Mouse (Mus musculus) lung, embryonic 15.5 days (tissue): ENCODE data around the gene Dnaaf1. TPM values are rescaled to one million over a fixed set of nuclear protein-coding genes. Genes with fewer than 3 reads are reported as not detected.

Source experiments
- ATAC-seq: fragments of 200-750 bp; cut with Nextera tagmentation; 2 replicates; pipeline ENCODE4 v1.8.0; 2017; ENCODE audit warnings: moderate number of reproducible peaks, borderline replicate concordance; ENCODE audit not compliant: low FRiP score, low TSS enrichment; ENCODE audit errors: extremely low read depth
- H3K27ac ChIP-seq: fragments of 300-500 bp; sonication (generic); 2 replicates; pipeline ENCODE4 v1.5.1; 2015; ENCODE audit warnings: moderate library complexity, mild to moderate bottlenecking, inconsistent platforms
- H3K27me3 ChIP-seq: fragments of 300-500 bp; sonication (generic); 2 replicates; pipeline ENCODE4 v1.6.1; 2015; ENCODE audit warnings: inconsistent platforms
- H3K36me3 ChIP-seq: fragments of 300-500 bp; sonication (generic); 2 replicates; pipeline ENCODE4 v1.6.1; 2015; ENCODE audit warnings: inconsistent platforms
- H3K4me1 ChIP-seq: fragments of 300-500 bp; sonication (generic); 2 replicates; pipeline ENCODE4 v1.6.1; 2015; ENCODE audit warnings: inconsistent platforms
- H3K4me2 ChIP-seq: fragments of 300-500 bp; sonication (generic); 2 replicates; pipeline ENCODE4 v1.6.1; 2015; ENCODE audit warnings: inconsistent platforms, mild to moderate bottlenecking, moderate library complexity
- H3K4me3 ChIP-seq: fragments of 300-500 bp; sonication (generic); 2 replicates; pipeline ENCODE4 v1.5.1; 2015; ENCODE audit warnings: mild to moderate bottlenecking, inconsistent platforms
- H3K9ac ChIP-seq: fragments of 300-500 bp; sonication (generic); 2 replicates; pipeline ENCODE4 v1.6.1; 2015; ENCODE audit warnings: inconsistent platforms
- H3K9me3 ChIP-seq: fragments of 300-500 bp; sonication (generic); 2 replicates; pipeline ENCODE4 v1.6.1; 2016; ENCODE audit warnings: inconsistent platforms
- WGBS: fragments of 180-500 bp; shearing (Covaris S2); methylation state at CpG from one replicate; pipeline ENCODE4 v1.1.7; 2015; 5-methylcytosine and 5-hydroxymethylcytosine counted together
- polyA plus RNA-seq: library from polyadenylated mRNA; unstranded; fragments of >200 nt; fragmentation: Nextera tagmentation; extraction: Ambion mirVana; gene quantifications from 2 replicates; pipeline ENCODE4 v1.2.1, GENCODE M21; 2015

The Dnaaf1 gene
- polyA plus RNA-seq, 1 experiment from 2014 or later: 1.1 TPM

DNA sequence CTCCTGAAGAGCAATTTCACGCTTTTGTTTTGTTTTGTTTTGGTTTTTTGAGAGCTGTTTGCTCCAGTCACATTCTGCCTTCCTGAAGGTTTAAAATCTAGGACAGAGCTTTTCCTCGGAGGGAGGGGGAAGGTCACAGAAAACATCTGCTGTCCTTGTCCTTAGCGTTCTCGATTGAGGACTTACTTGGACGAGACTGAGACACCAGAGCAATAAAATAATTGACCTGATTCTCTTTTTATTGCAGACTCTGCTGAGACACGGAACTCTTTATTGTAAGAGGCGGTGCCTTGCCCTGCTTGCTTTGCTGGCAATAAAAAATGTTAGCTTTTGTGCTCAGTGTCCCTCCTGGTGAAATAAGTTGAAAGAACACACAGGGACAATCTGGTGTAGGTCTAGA, 64.8 kb downstream of the Dnaaf1 start:
- no peak for ATAC-seq
- Histone ChIP-seq H3K9me3 (no peaks in the 10 kb centered on the region), H3K27ac (no peak overlapping the region), H3K36me3 (no peaks in the 10 kb centered on the region), H3K4me1 (peaks cover 6% of the 10 kb centered on the region; the same call in 1 of the 2 replicates), H3K4me2 (no peak overlapping the region), H3K9ac (no peak overlapping the region), H3K4me3 (no peak overlapping the region), H3K27me3 (peaks cover 14% of the 10 kb centered on the region)
- 53% methylated on average over 7 of the region's 7 CpGs for WGBS

DNA sequence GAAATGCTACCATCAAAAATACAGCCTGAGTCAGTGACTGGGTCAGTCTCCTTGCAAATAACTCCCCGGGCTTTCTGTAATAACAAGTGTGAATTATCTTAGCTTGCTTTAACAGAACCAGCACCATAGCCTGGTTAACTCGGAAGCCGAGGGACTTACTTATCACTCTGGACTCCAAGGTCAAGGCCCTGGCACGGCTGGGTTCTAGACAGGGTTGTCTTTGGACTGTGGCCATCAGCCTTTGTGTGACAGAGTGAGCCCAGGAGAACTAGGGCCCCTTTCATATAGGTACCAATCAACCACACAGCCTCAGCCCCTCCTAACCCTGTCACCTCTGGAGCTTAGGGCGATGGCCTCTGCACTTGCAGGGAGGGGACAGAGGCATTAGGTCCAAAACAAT, 66.0 kb downstream of the Dnaaf1 start:
- 76% methylated on average over 5 of the region's 5 CpGs for WGBS
- no peak for ATAC-seq

DNA sequence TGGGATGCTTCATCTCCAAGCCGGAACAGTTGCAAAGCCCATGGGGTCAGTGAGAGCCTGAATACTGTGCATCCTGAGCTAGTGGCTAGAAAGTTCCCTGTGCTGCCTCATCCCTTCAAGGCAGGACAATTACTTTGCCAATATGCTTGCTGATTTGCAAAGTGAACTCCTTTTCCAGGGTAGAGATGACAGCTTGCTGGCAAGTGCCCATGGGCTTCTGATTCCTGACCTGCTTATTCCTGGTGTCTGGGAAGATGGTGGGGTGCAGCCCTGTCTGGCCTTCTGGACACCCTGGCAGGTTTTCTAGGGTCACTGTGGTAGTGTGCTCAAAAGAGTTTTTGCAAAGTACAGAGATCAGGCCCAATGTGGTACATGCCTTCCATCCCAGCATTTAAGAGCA, 67.9 kb downstream of the Dnaaf1 start:
- H3K9me3 ChIP-seq: no peaks in the 10 kb centered on the region
- H3K4me2 ChIP-seq: no peak overlapping the region
- no peaks in the 10 kb centered on the region for H3K27me3 ChIP-seq
- H3K36me3 ChIP-seq: no peaks in the 10 kb centered on the region
- no peak overlapping the region for H3K9ac ChIP-seq
- ATAC-seq: no peak
- H3K4me1 ChIP-seq: no peaks in the 10 kb centered on the region
- no peak overlapping the region for H3K4me3 ChIP-seq
- H3K27ac ChIP-seq: no peak overlapping the region
- 96% methylated on average over 1 of the region's 1 CpGs for WGBS

More for the DNA sequence above, 66.0 kb downstream of the Dnaaf1 start:
- H3K9ac ChIP-seq: no peak overlapping the region
- H3K27ac ChIP-seq: no peak overlapping the region
- H3K4me1 ChIP-seq: no peaks in the 10 kb centered on the region
- H3K4me2 ChIP-seq: no peak overlapping the region
- H3K36me3 ChIP-seq: no peaks in the 10 kb centered on the region
- H3K4me3 ChIP-seq: no peak overlapping the region
- H3K9me3 ChIP-seq: no peaks in the 10 kb centered on the region
- H3K27me3 ChIP-seq: peaks cover 4% of the 10 kb centered on the region; the same call in 1 of the 2 replicates

DNA sequence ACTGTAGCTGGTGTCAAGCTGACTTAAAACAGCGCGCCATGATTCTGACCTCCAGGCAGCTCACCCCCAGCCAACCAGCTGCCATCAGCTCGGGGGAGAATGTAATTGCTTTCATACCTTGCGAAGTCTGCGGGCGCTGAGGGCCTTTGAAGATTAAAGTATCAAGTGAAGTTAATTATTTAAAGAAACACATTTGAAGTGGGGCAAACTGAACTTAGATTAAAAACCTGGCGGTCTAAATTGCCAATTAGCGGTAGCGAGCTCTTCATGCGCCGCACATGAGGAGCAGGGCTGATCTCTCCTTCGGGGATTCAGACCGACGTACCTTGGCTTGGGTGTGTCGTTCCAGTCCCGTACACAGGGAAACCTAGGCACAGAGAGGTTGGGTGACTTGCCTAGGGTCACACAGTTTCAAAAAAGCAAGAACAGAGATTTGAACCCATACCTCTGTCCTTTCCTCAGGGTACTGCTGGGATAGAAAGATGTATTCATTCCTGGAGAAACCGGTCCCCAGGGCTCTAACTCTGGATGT, 69.5 kb downstream of the Dnaaf1 start:
- no peak overlapping the region for H3K9ac ChIP-seq
- no peaks in the 10 kb centered on the region for H3K9me3 ChIP-seq
- 69% methylated on average over 17 of the region's 17 CpGs for WGBS
- no peak overlapping the region for H3K27ac ChIP-seq
- H3K36me3 ChIP-seq: no peaks in the 10 kb centered on the region
- H3K4me1 ChIP-seq: no peaks in the 10 kb centered on the region
- H3K27me3 ChIP-seq: no peaks in the 10 kb centered on the region
- no peak for ATAC-seq
- no peak overlapping the region for H3K4me3 ChIP-seq
- H3K4me2 ChIP-seq: no peak overlapping the region

DNA sequence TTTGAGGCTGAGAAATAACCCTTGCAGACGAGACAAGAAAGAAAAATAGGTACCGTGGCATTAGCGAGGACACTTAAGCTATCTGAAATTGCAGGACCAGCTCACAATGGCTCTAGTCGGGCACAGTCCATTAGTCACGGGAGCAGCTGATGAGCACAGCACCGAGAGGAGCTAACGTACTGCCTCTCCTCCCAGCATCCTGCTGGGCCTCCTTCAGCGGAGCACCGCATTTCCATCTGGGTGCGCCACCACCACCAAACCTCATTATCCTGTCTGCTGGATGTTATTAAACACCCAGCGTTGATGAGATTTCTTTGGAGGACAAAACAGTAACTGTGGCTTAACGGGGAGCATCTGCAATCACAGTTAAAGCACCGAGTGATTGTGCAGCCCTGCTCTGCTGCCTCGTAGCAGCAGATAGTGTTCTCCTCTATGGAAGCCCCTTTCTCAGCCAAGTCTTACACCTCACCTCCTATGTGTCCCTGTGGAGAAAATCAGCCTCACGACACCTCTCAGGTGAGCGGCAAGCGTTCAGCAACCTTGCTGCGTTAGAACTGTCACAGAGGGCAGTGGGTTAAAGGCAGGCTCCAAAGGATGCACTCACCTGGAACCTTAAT, 70.1 kb downstream of the Dnaaf1 start:
- no peaks in the 10 kb centered on the region for H3K36me3 ChIP-seq
- ATAC-seq: no peak
- no peak overlapping the region for H3K4me2 ChIP-seq
- no peak overlapping the region for H3K9ac ChIP-seq
- no peaks in the 10 kb centered on the region for H3K4me1 ChIP-seq
- no peak overlapping the region for H3K27ac ChIP-seq
- H3K9me3 ChIP-seq: no peaks in the 10 kb centered on the region
- WGBS: 66% methylated on average over 18 of the region's 18 CpGs
- no peaks in the 10 kb centered on the region for H3K27me3 ChIP-seq
- no peak overlapping the region for H3K4me3 ChIP-seq

DNA sequence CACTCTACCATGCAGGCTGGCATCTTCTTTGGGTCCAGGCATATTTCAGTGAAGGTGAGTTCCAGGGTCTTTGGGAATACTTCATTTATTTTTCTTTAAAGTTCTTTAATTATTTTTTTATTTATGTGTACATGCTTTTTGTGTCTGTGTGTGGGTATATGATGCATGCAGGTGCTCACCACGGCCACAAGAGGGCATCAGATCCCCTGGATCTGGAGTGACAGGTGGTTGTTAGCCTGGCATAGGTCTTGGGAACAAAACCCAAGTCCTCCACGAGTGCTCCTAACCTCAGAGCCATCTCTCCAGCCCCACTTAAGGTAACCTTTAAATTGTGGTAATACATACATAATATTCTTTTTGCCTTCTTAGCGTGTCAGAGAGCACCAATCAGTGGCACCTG, 71.2 kb downstream of the Dnaaf1 start:
- no peak for ATAC-seq
- H3K4me2 ChIP-seq: no peak overlapping the region
- WGBS: 70% methylated on average over 3 of the region's 3 CpGs
- no peaks in the 10 kb centered on the region for H3K27me3 ChIP-seq
- H3K4me1 ChIP-seq: no peaks in the 10 kb centered on the region
- H3K9me3 ChIP-seq: no peaks in the 10 kb centered on the region
- H3K27ac ChIP-seq: no peak overlapping the region
- no peaks in the 10 kb centered on the region for H3K36me3 ChIP-seq
- H3K4me3 ChIP-seq: no peak overlapping the region
- no peak overlapping the region for H3K9ac ChIP-seq

DNA sequence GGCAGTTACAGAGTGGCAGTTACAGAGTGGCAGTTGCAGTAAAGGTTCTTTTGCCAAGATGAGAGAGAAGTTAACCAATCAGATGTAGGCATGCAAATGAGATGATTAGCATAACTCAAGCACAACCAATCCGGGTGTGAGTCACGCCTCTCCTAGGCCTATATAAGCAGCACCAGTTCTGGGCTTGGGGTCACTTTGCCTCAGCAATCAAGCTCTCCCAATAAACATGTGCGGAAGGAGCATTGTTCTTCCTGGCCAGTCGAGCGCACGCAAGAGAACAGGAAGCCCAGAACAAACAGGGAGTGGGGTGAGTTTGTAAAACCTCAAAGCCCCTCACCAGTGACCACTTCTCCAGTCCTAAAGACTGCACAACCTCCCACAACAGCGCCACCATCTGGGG, 71.8 kb downstream of the Dnaaf1 start:
- 71% methylated on average over 7 of the region's 7 CpGs for WGBS
- Histone ChIP-seq H3K36me3 (no peaks in the 10 kb centered on the region), H3K9me3 (no peaks in the 10 kb centered on the region), H3K9ac (no peak overlapping the region), H3K27me3 (no peaks in the 10 kb centered on the region), H3K4me1 (no peaks in the 10 kb centered on the region), H3K4me2 (no peak overlapping the region), H3K4me3 (no peak overlapping the region), H3K27ac (no peak overlapping the region)
- ATAC-seq: no peak

Other genes with a start within 250 kb of the Dnaaf1 start
- 332 and 337 TPM in 2 replicates for gene Hsbp1, start 230.7 kb upstream of the Dnaaf1 start, polyA plus RNA-seq
- 14.8 and 15.8 TPM in 2 replicates for gene Mlycd, start 180.4 kb upstream of the Dnaaf1 start, polyA plus RNA-seq
- gene Osgin1, start 141.1 kb upstream of the Dnaaf1 start, polyA plus RNA-seq: 1.0 and 1.7 TPM in 2 replicates
- gene Necab2, start 128.5 kb upstream of the Dnaaf1 start, polyA plus RNA-seq: 1.4 and 1.6 TPM in 2 replicates
- gene Slc38a8, start 73.5 kb upstream of the Dnaaf1 start, polyA plus RNA-seq: not detected in 2 replicates
- 119 and 125 TPM in 2 replicates for gene Mbtps1, start 16.5 kb upstream of the Dnaaf1 start, polyA plus RNA-seq
- 26.3 and 31.6 TPM in 2 replicates for gene Hsdl1, start 52 bp upstream of the Dnaaf1 start, polyA plus RNA-seq
- gene Taf1c, start 30.0 kb downstream of the Dnaaf1 start, polyA plus RNA-seq: 10.0 and 10.6 TPM in 2 replicates
- gene Adad2, start 37.5 kb downstream of the Dnaaf1 start, polyA plus RNA-seq: 0.08 TPM in 1 of 2 replicates, not detected in the other
- gene Kcng4, start 60.4 kb downstream of the Dnaaf1 start, polyA plus RNA-seq: 0.05 and 0.10 TPM in 2 replicates
- gene Wfdc1, start 91.1 kb downstream of the Dnaaf1 start, polyA plus RNA-seq: 6.3 and 6.6 TPM in 2 replicates
- 3.2 and 3.5 TPM in 2 replicates for gene Atp2c2, start 124.8 kb downstream of the Dnaaf1 start, polyA plus RNA-seq
- 12.3 and 14.8 TPM in 2 replicates for gene Tldc1, start 203.2 kb downstream of the Dnaaf1 start, polyA plus RNA-seq